Mouse (Mus musculus): ENCODE results near the gene Khnyn.
A peak's percentile ranks its signal among the peaks of the same experiment; 100 is the strongest.

Gene Khnyn

DNA sequence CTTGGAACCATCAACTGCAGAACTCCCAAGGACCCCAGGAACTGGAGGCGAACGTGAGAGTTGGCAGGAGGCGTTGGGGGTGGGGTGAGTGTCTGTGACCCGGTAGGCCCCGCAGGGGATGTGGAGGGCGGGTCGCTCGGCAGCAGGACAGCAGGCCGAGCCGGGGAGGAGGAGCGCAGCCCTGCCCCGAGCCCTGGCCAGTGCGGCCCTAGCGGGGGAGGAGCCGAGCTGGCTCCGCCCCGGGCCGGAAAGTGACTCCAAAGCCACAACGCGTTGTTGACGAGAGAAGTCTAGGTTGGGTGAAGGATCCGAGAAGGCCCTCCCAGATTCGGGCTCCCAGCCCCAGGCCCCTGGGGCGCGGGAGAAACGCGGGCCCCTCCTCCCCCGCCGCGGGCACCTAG lies at the start of gene Khnyn:
Gene Khnyn (plus strand): TSS at position 235 of the 401 bp plus-strand sequence.
- DNase-seq = peak; percentile 93

GRCm38 (mm10) chr14:55838312-55838711 lies 46.4 kb upstream of the Khnyn start:
- no peak for DNase-seq

DNA sequence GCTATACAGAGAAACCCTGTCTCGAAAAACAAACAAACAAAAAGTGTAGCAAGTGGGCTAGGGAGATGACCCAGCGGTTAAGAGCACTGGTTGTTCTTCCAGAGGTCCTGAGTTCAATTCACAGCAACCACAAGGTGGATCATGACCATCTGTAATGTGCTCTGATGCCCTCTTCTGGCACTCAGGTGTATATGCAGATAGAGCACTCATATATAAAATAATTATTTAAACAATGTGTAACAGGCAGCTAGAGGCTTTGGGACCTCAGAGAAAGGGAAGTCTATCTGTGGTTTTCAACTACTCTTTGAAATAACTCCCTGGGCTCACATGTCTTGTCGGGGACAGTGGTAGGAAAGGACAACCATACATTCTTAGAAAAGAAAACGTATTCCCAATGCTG lies 46.0 kb upstream of the Khnyn start:
- no peak for DNase-seq

DNA sequence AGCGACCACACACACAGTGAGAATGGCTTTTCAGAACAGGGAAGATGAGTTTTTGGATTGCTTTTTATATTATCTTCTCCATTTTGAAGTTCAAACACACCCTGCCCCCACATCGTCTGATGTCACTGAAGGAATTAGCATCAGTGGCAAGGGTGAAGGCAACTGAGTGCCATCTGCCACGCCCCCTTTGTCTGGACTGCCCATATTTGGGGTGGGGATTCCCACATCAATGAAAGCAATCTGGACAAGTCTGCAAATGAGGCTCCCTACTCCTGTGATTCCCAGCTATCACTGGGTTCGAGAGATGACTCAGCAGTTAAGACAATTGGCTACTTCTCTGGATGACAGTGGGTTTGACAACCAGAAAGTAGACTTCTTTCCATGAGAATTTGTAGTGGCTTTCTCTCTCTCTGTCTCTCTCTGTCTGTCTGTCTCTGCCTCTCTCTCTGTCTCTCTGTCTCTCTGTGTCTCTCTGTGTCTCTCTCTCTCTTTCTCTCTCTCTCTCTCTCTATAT lies 43.8 kb upstream of the Khnyn start:
- no peak for DNase-seq

GRCm38 (mm10) chr14:55842794-55843193 lies 42.0 kb upstream of the Khnyn start:
- DNase-seq = no peak

- DNase-seq = no peak
Measured at GRCm38 (mm10) chr14:55845506-55846294, 39.0 kb upstream of the Khnyn start.

DNA sequence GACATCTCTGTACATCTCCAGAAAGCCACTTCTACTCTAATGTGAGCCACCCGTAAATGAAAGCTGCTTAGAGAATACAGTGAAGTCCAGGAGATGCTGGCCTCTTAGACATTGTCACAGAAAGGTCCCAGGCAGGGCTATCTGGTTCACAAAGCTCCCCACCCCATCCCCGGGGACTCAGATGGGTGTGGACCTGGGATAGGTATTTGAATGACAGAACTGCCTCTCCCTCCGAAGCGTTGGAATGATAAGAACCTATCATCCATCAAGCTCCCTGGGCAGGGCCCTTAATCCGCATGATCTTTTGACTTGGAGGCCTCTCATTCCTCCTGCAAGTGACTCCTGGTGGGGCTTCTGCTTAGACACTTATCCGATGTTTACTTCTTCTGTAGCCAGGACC lies 33.9 kb upstream of the Khnyn start:
- DNase-seq = no peak

GRCm38 (mm10) chr14:55852646-55853551 lies 31.8 kb upstream of the Khnyn start:
- no peak for DNase-seq

GRCm38 (mm10) chr14:55853621-55854285 lies 31.0 kb upstream of the Khnyn start, which contains the start of gene Nynrin:
TSS of gene Nynrin (plus strand) at chr14:55854010.
- DNase-seq = peak; percentile 45

DNA sequence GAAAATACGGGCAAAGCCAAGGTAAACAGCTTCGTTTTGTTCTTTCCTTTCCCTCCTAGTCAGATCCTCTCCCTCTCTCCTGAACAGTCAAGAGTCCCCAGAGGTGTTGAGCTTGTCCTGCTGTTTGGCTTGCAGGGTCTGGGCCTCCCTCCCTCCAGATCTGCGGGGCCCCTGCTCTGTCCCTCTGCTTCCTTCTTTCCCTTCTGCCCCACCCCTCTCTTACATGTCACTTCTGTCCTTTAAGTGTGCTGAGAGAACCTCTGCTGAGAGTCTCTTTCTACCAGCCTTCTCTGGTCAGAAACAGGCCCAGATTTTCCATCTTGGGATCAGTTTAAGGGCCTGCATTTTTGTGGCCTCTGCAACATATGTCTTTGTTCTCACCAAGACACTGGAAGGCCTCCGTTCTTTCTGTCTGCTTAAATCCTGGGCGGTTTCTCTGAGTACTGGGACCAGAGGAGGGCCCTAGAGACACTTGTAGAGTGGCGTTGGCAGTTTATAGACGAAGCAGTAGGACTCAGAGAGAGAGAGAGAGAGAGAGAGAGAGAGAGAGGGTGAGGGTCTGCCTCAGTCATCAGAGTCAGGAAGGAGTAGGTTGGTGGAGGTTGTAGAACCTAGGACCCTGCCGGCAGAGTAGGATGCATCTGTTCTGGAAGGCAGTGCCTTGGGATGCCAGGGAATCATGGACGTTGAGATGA lies 30.2 kb upstream of the Khnyn start:
- peak; percentile 21 for DNase-seq

DNA sequence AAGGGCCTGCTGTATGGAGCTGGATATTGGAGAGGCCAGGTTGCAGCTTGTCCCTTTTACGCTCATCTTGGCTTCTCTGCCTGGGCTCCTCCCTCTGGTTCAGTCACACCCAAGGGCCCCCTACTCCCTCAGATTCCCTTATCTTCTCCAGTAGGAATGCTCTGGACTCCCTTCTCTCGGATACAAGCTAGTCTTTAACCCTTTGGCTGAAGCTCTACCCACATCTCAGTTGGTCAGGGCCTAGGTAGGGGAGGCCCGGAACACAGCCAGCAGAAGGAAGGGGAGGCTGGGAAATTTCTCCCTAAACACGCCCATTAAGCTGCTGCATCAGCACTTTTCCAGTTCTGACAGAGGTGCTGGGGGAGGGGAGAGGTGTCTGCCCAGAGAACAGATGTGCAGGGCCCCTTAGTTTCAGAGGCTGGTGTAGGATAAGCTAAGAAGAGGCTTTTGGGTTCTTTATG lies 29.6 kb upstream of the Khnyn start:
- DNase-seq = peak; percentile 29

- no peak for DNase-seq
Measured at GRCm38 (mm10) chr14:55857588-55857987, 27.2 kb upstream of the Khnyn start.

- no peak for DNase-seq
Measured at GRCm38 (mm10) chr14:55862186-55862585, 22.6 kb upstream of the Khnyn start.

GRCm38 (mm10) chr14:55862970-55863369 lies 21.8 kb upstream of the Khnyn start:
- no peak for DNase-seq

DNA sequence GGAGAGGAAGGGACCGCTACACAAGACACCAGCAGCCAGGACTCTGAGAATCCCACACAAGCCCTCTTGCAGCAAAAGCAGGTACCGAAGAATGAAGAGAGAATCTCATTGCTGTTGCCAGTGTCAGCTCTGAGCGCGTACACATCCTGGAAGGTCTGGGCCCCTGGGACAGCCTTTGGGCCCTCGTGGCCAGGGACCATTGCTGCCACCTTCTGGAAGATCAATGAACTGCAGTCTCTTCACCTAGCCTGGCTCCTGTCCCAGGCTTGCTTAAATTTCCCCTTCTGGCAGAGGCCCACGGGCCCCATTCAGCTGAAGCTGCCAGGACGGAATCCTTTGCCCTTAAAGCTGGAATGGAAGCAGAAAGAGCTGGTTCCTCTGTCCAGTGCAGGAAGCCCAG lies 21.0 kb upstream of the Khnyn start:
- peak; percentile 83 for DNase-seq

- DNase-seq = peak; percentile 73
Measured at GRCm38 (mm10) chr14:55866962-55867361, 17.8 kb upstream of the Khnyn start.

- no peak for DNase-seq
Measured at GRCm38 (mm10) chr14:55868230-55869026, 16.3 kb upstream of the Khnyn start.

DNA sequence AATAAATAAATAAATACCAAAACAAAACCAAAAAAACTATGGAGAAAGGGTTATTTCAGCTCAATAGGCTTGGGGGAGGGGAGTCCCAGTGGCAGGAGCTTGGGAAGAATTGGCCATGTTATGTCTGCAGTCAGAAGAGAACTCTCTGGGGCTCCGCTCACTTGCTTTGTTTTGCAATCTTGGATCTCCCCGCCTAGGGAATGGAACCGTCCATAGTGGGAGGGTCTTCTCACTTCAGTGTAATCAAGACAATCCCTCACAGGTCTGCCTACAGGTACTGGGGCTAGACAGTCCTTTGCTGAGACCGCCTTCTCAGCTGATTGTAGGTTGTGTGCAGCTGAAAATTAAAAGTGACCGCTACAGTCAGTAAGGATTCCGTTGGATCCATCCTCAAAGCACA lies 15.2 kb upstream of the Khnyn start:
- no peak for DNase-seq

DNA sequence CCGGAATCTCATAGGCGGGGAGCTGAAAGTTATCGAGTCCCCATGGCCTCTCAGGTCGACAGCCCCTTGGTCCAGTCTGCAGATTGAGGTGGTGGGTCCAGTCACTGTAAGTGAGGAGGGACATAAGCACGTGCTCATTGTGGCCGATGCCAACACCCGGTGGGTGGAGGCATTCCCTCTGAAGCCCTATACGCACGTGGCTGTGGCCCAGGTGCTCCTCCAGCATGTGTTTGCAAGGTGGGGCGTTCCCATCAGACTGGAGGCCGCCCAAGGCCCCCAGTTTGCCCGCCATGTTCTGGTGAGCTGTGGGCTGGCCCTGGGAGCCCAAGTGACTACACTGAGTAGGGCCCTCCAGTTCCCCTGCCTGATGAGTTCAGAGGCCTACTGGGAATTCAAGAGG lies 12.7 kb upstream of the Khnyn start:
- DNase-seq = no peak

DNA sequence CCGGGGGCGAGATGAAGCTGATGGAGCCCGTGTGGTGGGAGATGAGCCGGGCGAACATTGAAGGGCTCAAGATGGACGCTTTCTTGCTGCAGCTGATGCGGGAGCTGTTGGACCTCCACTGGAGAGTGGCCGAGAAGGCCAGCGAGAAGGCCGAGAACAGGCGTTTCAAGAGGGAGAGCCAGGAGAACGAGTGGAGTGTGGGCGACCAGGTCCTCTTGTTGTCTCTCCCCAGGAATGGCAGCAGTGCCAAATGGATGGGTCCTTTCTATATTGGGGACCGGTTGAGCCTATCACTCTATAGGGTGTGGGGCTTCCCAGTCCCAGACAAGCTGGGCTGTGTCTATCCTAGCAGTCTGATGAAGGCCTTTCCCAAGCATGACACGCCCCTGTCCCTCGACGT lies 12.2 kb upstream of the Khnyn start:
- no peak for DNase-seq

GRCm38 (mm10) chr14:55873242-55873713 lies 11.5 kb upstream of the Khnyn start:
- DNase-seq = no peak

Data from kidney, adult 18-20 months (tissue).